Mouse (Mus musculus) testis, postnatal 10 days (tissue): Measurements from ENCODE around the gene Spop.
"Not testable (repeated sequence)": the region's sequence is repeated elsewhere in the genome, so short reads cannot be mapped to it uniquely, and the experiment has no call there.

Source experiments
- DNase-seq: peaks from one replicate; pipeline ENCODE4 v3.0.0; 2021; ENCODE audit warnings: low spot score

Spop gene

DNA sequence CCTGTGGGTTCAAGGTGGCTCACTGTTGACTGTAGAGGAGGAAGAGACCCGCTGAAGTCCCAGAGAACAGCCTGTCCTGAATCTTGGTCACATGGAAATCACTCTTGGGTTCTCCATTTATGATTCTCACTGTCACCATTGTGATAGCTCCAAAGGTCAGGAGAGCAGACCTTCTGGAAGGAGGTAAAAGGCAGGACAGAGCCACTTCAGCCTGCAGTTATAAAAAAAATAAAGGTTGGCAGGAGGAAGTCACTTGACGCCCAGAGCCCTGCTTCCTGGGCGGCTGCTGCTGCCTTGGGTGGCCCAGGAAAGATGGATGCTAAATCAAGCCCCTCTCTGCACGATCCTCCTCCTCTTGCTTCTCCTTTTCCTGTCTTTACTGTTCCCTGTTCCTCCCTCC lies 86.5 kb downstream of the Spop start:
- DNase-seq: no peak

- no peak for DNase-seq
Measured at GRCm38 (mm10) chr11:95500836-95501235, 87.0 kb downstream of the Spop start.

GRCm38 (mm10) chr11:95501826-95502225 lies 87.9 kb downstream of the Spop start:
- DNase-seq: not testable (repeated sequence)

- DNase-seq: no peak
Measured at GRCm38 (mm10) chr11:95503581-95504180, 89.8 kb downstream of the Spop start.

GRCm38 (mm10) chr11:95504271-95504731 lies 90.4 kb downstream of the Spop start:
- no peak for DNase-seq

GRCm38 (mm10) chr11:95507041-95507716 lies 93.3 kb downstream of the Spop start:
- no peak for DNase-seq

DNA sequence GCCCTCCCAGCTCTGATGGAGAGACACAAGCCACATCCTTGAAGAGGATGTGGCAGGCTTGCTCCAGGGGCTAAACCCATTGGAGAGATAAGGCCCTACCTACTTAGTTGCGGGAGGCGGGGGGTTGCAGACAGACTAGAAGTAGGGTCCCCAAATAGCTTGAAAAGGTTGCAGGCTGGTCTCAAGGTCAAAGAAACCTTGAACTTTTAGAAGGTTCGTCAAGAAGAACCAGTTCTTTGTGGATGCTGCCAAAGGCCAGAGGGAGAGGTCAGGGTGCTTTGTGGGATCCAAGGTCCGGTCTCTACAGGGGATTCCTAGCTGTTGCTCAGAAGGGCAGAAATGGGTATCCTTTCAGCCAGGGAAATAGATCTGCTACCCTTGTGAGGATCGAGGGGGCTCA lies 93.9 kb downstream of the Spop start:
- no peak for DNase-seq

GRCm38 (mm10) chr11:95508211-95508926 lies 94.5 kb downstream of the Spop start:
- peak; percentile 62 for DNase-seq

GRCm38 (mm10) chr11:95509126-95509717 lies 95.3 kb downstream of the Spop start:
- no peak for DNase-seq

DNA sequence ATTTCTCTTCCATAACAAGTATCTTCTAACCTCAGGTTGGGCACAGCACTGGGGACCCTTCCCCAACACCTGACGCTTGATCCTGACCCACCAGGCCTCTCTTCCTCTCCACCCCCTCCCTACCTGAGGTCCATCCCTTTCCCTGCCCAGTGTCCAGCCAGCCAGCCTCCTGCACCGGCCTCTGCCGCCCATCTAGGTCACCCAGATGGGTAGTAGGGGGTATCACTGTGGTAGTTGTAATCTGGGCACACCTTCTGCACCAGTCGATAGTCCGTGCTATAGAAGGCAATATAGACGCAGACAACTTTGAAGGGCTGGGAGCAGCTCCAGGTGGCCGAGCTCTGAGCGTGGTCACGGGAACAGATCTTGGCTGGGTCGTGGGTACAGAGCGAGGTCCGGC lies 96.8 kb downstream of the Spop start:
- DNase-seq: no peak

GRCm38 (mm10) chr11:95511919-95512318 lies 98.0 kb downstream of the Spop start:
- no peak for DNase-seq

DNA sequence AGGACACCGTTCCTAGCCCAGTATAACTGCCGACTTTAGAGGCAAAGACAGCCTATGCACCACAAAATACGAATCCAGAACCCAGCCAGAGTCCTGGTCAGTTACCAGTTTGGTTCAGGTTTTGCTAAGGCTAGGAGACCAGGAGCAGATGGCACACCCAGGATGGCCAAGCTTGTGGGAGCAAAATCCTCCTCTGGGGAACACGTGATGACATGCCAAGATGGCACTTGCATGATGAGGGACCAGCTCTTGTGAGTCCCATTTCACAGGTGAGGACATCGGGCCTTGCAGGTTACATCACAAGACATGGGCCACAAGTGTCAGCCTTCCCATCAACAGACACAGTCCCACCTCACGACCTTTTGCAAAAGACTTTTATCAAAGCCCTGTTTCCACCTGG lies 98.5 kb downstream of the Spop start:
- no peak for DNase-seq

- no peak for DNase-seq
Measured at GRCm38 (mm10) chr11:95513461-95514297, 99.8 kb downstream of the Spop start.

DNA sequence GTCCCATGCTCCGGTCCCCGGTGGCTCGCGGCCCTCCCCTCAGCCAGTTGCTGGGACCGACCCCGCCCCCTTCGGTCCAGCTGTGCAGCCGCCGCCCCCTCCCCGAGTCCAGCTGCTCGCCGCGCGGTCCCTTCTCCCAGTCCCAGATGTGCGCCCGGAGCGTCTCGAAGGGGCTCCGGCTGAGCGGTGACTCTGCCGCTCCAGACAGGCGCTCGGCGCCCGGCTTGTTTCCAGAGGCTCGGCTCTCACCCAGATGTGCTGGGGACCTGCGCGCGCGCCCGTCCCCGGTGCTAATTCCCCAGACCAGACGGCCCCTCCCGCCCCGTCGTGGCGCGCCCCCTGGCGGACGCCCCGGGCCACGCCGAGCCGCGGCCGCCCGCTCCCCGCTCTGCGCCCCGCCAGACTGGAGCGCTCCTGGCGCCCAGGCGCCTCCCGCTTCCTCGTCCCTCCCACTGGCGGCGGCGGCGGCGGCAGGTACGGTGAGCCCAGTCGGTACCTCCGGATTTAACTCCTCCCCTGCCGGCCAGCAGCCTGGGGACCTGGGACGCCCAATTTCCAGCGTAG lies 100.5 kb downstream of the Spop start, which contains the start of gene Nxph3:
Gene Nxph3 (minus strand): TSS at position 273 of the 564 bp plus-strand sequence.
- peak; percentile 79 for DNase-seq

DNA sequence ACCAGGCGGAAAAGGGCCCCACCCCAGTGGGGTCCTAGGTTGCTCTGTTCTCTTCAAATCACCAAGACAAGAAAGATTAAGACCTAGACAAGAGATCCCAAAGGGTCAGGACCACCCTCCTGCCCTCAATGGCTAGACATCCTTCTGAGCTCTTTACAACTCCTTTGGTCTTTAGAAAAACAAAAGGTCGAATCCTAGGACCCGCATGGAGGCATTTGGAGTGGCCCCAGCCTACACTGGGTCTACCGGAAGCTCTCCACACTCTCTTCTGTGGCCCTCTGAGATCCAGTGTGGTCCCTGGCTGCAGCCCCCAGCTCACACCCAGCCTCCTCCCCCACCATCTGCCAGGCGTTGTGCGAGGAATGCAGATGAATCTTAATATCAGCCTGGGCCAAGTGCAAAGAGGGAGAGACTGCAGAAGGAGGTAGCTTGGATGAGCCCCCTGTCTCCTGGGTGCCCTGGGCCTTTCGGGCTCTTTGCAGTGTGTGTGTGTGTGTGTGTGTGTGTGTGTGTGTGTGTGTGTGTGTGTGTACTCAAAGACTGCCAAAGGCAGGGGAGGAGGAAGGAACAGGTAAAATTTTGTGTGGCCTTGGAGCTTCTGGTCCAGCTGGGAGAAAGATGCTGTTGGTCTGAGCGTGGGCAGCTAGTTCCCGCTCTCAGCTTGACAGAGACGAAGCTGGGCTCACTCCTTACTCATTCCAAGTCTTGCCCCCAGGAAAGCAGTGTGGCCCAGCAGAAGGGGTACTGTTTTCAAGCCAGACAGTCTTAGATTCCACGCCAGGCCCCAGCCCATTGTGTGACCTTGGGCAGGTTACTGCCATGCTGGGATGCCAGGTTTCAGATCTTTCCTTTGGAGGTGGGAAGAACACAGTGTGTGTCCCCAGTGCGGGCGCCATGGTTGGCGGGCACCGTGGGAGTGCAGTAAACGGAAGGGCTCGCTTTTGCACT lies 101.8 kb downstream of the Spop start:
- no peak for DNase-seq

- DNase-seq: no peak
Measured at GRCm38 (mm10) chr11:95516491-95516911, 102.6 kb downstream of the Spop start.

DNA sequence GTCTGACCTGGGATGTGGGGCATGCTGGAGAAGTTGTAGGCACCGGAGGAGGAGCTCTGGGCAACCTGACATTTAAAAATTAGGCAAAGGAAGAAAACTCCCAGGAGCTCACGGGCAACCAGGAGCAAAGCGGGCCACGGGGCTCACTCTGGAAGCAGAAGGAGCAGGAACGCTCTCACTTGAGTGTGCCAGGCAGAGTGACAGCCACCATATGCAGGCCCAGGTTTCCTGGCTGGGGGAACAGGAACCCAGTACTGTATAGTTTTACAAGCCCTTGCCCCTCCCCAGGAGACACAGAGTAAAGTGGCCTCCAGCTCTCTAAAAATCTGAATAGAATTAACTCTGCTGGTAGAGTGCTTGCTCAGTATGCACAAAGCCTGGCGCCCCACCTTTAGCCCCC lies 103.3 kb downstream of the Spop start:
- DNase-seq: no peak

DNA sequence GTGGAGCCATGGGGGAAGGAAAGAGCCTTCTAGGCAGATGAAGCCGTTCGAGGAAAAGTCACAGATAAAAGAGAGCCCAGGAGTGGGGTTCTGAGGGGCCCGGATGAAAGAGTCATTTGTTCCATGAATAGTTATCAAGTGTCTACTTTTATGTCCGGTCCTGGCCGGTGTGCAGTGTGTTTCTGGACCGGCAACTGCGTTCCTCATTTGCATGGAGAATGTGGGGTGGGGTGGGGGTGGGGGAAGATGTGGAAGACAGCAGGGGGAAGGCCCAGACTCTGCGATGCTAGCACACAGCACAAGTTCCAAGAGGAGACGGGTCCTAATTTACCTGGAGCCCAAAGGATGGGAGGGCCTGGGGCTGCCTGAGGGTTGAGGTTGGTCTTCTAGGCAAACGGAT lies 105.4 kb downstream of the Spop start:
- no peak for DNase-seq

- DNase-seq: no peak
Measured at GRCm38 (mm10) chr11:95519996-95520395, 106.1 kb downstream of the Spop start.

DNA sequence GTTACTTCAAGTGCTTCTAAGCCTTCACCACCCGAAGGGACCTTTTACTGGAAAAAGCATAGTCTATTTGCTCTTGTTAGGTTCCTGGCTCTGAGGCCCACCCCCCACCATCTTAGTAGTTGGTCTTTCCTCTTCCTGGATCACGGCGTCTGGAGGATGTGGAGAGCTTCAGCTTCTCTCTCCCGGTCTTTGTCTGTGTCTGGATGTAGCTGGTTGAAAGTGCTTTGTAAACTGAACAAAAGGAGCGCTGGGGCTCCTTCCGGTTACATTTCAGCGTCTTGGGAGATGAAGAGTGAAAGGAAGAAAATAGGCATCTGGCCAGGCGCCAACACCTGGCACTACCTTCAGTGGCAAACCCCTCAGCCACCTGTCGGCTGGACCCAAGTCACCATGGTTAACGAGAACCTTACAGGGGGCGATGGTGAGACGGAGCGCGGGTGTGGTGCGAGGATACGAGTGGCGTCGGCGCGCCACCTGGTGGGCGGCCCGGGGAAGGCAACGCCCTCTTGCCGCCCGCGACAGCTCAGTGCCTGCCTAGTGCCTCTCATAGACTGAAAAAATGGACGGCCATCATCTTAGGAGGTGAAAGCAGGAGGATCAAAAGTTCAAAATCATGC lies 106.7 kb downstream of the Spop start:
- DNase-seq: peak; percentile 95
